Comparison of ENCODE assay signal across 1 mouse cellular context in the genomic region with DNA sequence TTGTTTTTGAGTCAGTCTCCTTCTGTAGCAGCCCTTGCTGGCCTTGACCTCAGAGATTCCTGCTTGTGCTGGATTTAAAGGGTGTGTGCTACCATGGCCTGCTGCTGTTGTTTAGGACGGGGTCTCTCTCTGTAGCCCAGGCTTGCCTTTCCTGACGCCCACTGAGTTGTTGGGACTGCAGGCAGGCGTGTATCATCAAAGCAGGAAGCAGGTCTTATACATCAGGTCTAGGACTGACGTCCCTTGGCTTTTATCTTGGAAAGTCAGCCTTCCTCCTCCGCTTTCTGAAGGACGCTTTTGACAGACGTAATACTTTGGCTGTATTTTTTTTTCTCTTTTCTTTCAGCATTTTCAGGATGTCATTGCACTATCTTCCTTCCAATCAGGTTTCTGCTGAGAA.
A peak's percentile ranks its signal among the peaks of the same experiment; 100 is the strongest.
TF ChIP-seq lines count a peak whose summit lies in the region.

No protein-coding gene starts in this region.

TF ChIP-seq in MEL, 35 proteins besides CTCF, POLR2A, EP300 and RAD21:
- TF ChIP-seq GATA1 (IDR thresholded peaks at IDR 0.05; ENCODE audit: low read depth, low read length) (peak; percentile 66), ZNF384 (IDR thresholded peaks at IDR 0.05; ENCODE audit: low read depth, low read length) (peak; percentile 81), USF2 (IDR thresholded peaks at IDR 0.05; ENCODE audit: borderline replicate concordance in 1 of 2, insufficient read depth in 1 of 2, low read depth in 1 of 2, low read length in 2 of 2) (no peak), USF1 (IDR thresholded peaks at IDR 0.05; ENCODE audit: low read depth, low read length) (no peak), TAL1 (IDR thresholded peaks at IDR 0.05; ENCODE audit: low read length) (peak; percentile 77), TCF12 (IDR thresholded peaks at IDR 0.05; ENCODE audit: low read depth, low read length) (peak; percentile 62), POLR2AphosphoS2 (IDR thresholded peaks at IDR 0.05; ENCODE audit: low read length) (no peak), BHLHE40 (IDR thresholded peaks at IDR 0.05; ENCODE audit: borderline replicate concordance, low read depth, low read length) (no peak), SIN3A (IDR thresholded peaks at IDR 0.05; ENCODE audit: low read length) (peak; percentile 51), ETS1 (IDR thresholded peaks at IDR 0.05; ENCODE audit: low read depth, low read length) (0 out of 2 replicates have a peak, but pooled peaks have one; percentile 23), HCFC1 (IDR thresholded peaks at IDR 0.05; ENCODE audit: low read depth, low read length) (no peak)
